Mouse (Mus musculus): ENCODE measurements around the gene Cdk7. TPM values are rescaled to one million over a fixed set of nuclear protein-coding genes. Genes with fewer than 3 reads are reported as not detected.
A peak's percentile ranks its signal among the peaks of the same experiment; 100 is the strongest.

Cdk7 gene
- polyA plus RNA-seq, 1 experiment from 2014 or later: 70.2 TPM

GRCm38 (mm10) chr13:100687513-100687912, 43.2 kb downstream of the Cdk7 start:
- H3K27ac ChIP-seq (replicated peaks in 1 of 2; ENCODE audit: control insufficient read depth in 1 of 2, insufficient read depth in 1 of 2, low read depth in 2 of 2, low read length in 2 of 2): no peak overlapping the region
- 54% methylated on average over 7 of the region's 7 CpGs for WGBS
- no peak overlapping the region for H3K4me3 ChIP-seq (ENCODE audit: control insufficient read depth in 1 of 2, insufficient read depth in 1 of 2, low read depth in 1 of 2, low read length in 2 of 2)
- no peak for ATAC-seq (ENCODE audit: insufficient number of reproducible peaks, insufficient read depth, low FRiP score, low read depth)
- no peaks in the 10 kb centered on the region for H3K4me1 ChIP-seq (ENCODE audit: control insufficient read depth in 2 of 2, insufficient read depth in 2 of 2, low read length in 2 of 2)
- no peak overlapping the region for H3K4me2 ChIP-seq (ENCODE audit: low read length)
- H3K36me3 ChIP-seq (ENCODE audit: control insufficient read depth, insufficient read depth, low read length): 0 out of 2 replicates have a peak, but pooled peaks cover 10% of the 10 kb centered on the region
- no peaks in the 10 kb centered on the region for H3K9me3 ChIP-seq (ENCODE audit: control insufficient read depth, low read length)
- H3K9ac ChIP-seq (ENCODE audit: low read length): no peak overlapping the region
- H3K27me3 ChIP-seq (ENCODE audit: control insufficient read depth, insufficient read depth, low read length): no peaks in the 10 kb centered on the region

GRCm38 (mm10) chr13:100684355-100684754, 46.4 kb downstream of the Cdk7 start:
- no peak for ATAC-seq (ENCODE audit: insufficient number of reproducible peaks, insufficient read depth, low FRiP score, low read depth)
- H3K4me1 ChIP-seq (ENCODE audit: control insufficient read depth in 2 of 2, insufficient read depth in 2 of 2, low read length in 2 of 2): no peaks in the 10 kb centered on the region
- whole genome bisulfite sequencing: 67% methylated on average over 2 of the region's 2 CpGs
- no peak overlapping the region for H3K27ac ChIP-seq (replicated peaks in 1 of 2; ENCODE audit: control insufficient read depth in 1 of 2, insufficient read depth in 1 of 2, low read depth in 2 of 2, low read length in 2 of 2)
- H3K4me3 ChIP-seq (ENCODE audit: control insufficient read depth in 1 of 2, insufficient read depth in 1 of 2, low read depth in 1 of 2, low read length in 2 of 2): no peak overlapping the region
- no peaks in the 10 kb centered on the region for H3K27me3 ChIP-seq (ENCODE audit: control insufficient read depth, insufficient read depth, low read length)
- peaks cover 7% of the 10 kb centered on the region; the same call in 1 of the 2 replicates for H3K36me3 ChIP-seq (ENCODE audit: control insufficient read depth, insufficient read depth, low read length)
- no peak overlapping the region for H3K9ac ChIP-seq (ENCODE audit: low read length)
- H3K4me2 ChIP-seq (ENCODE audit: low read length): no peak overlapping the region
- no peaks in the 10 kb centered on the region for H3K9me3 ChIP-seq (ENCODE audit: control insufficient read depth, low read length)

- 76% methylated on average over 2 of the region's 2 CpGs for WGBS
- Histone ChIP-seq H3K4me1 (ENCODE audit: control insufficient read depth in 2 of 2, insufficient read depth in 2 of 2, low read length in 2 of 2) (no peaks in the 10 kb centered on the region), H3K9ac (ENCODE audit: low read length) (no peak overlapping the region), H3K36me3 (ENCODE audit: control insufficient read depth, insufficient read depth, low read length) (peaks cover 10% of the 10 kb centered on the region; the same call in 1 of the 2 replicates), H3K9me3 (ENCODE audit: control insufficient read depth, low read length) (no peaks in the 10 kb centered on the region), H3K27ac (replicated peaks in 1 of 2; ENCODE audit: control insufficient read depth in 1 of 2, insufficient read depth in 1 of 2, low read depth in 2 of 2, low read length in 2 of 2) (no peak overlapping the region), H3K4me3 (ENCODE audit: control insufficient read depth in 1 of 2, insufficient read depth in 1 of 2, low read depth in 1 of 2, low read length in 2 of 2) (no peak overlapping the region), H3K27me3 (ENCODE audit: control insufficient read depth, insufficient read depth, low read length) (no peaks in the 10 kb centered on the region), H3K4me2 (ENCODE audit: low read length) (no peak overlapping the region)
- ATAC-seq (ENCODE audit: insufficient number of reproducible peaks, insufficient read depth, low FRiP score, low read depth): no peak
Measured at GRCm38 (mm10) chr13:100682837-100683236, 47.9 kb downstream of the Cdk7 start.

GRCm38 (mm10) chr13:100681615-100682014, 49.1 kb downstream of the Cdk7 start:
- H3K27me3 ChIP-seq (ENCODE audit: control insufficient read depth, insufficient read depth, low read length): no peaks in the 10 kb centered on the region
- no peak overlapping the region for H3K27ac ChIP-seq (replicated peaks in 1 of 2; ENCODE audit: control insufficient read depth in 1 of 2, insufficient read depth in 1 of 2, low read depth in 2 of 2, low read length in 2 of 2)
- H3K9ac ChIP-seq (ENCODE audit: low read length): no peak overlapping the region
- 78% methylated on average over 8 of the region's 8 CpGs for WGBS
- no peaks in the 10 kb centered on the region for H3K9me3 ChIP-seq (ENCODE audit: control insufficient read depth, low read length)
- ATAC-seq (ENCODE audit: insufficient number of reproducible peaks, insufficient read depth, low FRiP score, low read depth): no peak
- no peaks in the 10 kb centered on the region for H3K4me1 ChIP-seq (ENCODE audit: control insufficient read depth in 2 of 2, insufficient read depth in 2 of 2, low read length in 2 of 2)
- H3K4me2 ChIP-seq (ENCODE audit: low read length): no peak overlapping the region
- peaks cover 10% of the 10 kb centered on the region; the same call in 1 of the 2 replicates for H3K36me3 ChIP-seq (ENCODE audit: control insufficient read depth, insufficient read depth, low read length)
- H3K4me3 ChIP-seq (ENCODE audit: control insufficient read depth in 1 of 2, insufficient read depth in 1 of 2, low read depth in 1 of 2, low read length in 2 of 2): no peak overlapping the region

- Histone ChIP-seq H3K36me3 (ENCODE audit: control insufficient read depth, insufficient read depth, low read length) (0 out of 2 replicates have a peak, but pooled peaks cover 3% of the 10 kb centered on the region), H3K27me3 (ENCODE audit: control insufficient read depth, insufficient read depth, low read length) (no peaks in the 10 kb centered on the region), H3K9ac (ENCODE audit: low read length) (no peak overlapping the region), H3K27ac (replicated peaks in 1 of 2; ENCODE audit: control insufficient read depth in 1 of 2, insufficient read depth in 1 of 2, low read depth in 2 of 2, low read length in 2 of 2) (no peak overlapping the region), H3K4me1 (ENCODE audit: control insufficient read depth in 2 of 2, insufficient read depth in 2 of 2, low read length in 2 of 2) (no peaks in the 10 kb centered on the region), H3K4me3 (ENCODE audit: control insufficient read depth in 1 of 2, insufficient read depth in 1 of 2, low read depth in 1 of 2, low read length in 2 of 2) (no peak overlapping the region), H3K9me3 (ENCODE audit: control insufficient read depth, low read length) (no peaks in the 10 kb centered on the region), H3K4me2 (ENCODE audit: low read length) (no peak overlapping the region)
- 82% methylated on average over 15 of the region's 15 CpGs for WGBS
- no peak for ATAC-seq (ENCODE audit: insufficient number of reproducible peaks, insufficient read depth, low FRiP score, low read depth)
Measured at GRCm38 (mm10) chr13:100675936-100676635, 54.7 kb downstream of the Cdk7 start.

- Histone ChIP-seq H3K4me1 (ENCODE audit: control insufficient read depth in 2 of 2, insufficient read depth in 2 of 2, low read length in 2 of 2) (peaks cover 0 to 4% of the 10 kb centered on the region in 2 experiments; a peak in 1 of 4 replicates), H3K27me3 (ENCODE audit: control insufficient read depth, insufficient read depth, low read length) (no peaks in the 10 kb centered on the region), H3K36me3 (ENCODE audit: control insufficient read depth, insufficient read depth, low read length) (peaks cover 16% of the 10 kb centered on the region), H3K9me3 (ENCODE audit: control insufficient read depth, low read length) (no peaks in the 10 kb centered on the region), H3K9ac (ENCODE audit: low read length) (peak overlapping the region; percentile 82), H3K4me3 (ENCODE audit: control insufficient read depth in 1 of 2, insufficient read depth in 1 of 2, low read depth in 1 of 2, low read length in 2 of 2) (peak overlapping the region; percentile 68 to 89; a peak in 3 of 4 replicates), H3K27ac (replicated peaks in 1 of 2; ENCODE audit: control insufficient read depth in 1 of 2, insufficient read depth in 1 of 2, low read depth in 2 of 2, low read length in 2 of 2) (peak overlapping the region in 1 of 2 experiments; percentile 58; a peak in 1 of 4 replicates), H3K4me2 (ENCODE audit: low read length) (peak overlapping the region; percentile 74)
- no peak for ATAC-seq (ENCODE audit: insufficient number of reproducible peaks, insufficient read depth, low FRiP score, low read depth)
- 52% methylated on average over 9 of the region's 9 CpGs for WGBS
Measured at GRCm38 (mm10) chr13:100670181-100670741, 60.5 kb downstream of the Cdk7 start.

- Histone ChIP-seq H3K27me3 (ENCODE audit: control insufficient read depth, insufficient read depth, low read length) (no peaks in the 10 kb centered on the region), H3K27ac (replicated peaks in 1 of 2; ENCODE audit: control insufficient read depth in 1 of 2, insufficient read depth in 1 of 2, low read depth in 2 of 2, low read length in 2 of 2) (peak within 1 kb of the TSS; percentile 49 to 58; a peak in 3 of 4 replicates), H3K36me3 (ENCODE audit: control insufficient read depth, insufficient read depth, low read length) (peaks cover 19% of the 10 kb centered on the region), H3K4me3 (ENCODE audit: control insufficient read depth in 1 of 2, insufficient read depth in 1 of 2, low read depth in 1 of 2, low read length in 2 of 2) (peak within 1 kb of the TSS; percentile 68 to 89), H3K9me3 (ENCODE audit: control insufficient read depth, low read length) (no peaks in the 10 kb centered on the region), H3K9ac (ENCODE audit: low read length) (peak within 1 kb of the TSS; percentile 82), H3K4me2 (ENCODE audit: low read length) (peak within 1 kb of the TSS; percentile 74), H3K4me1 (ENCODE audit: control insufficient read depth in 2 of 2, insufficient read depth in 2 of 2, low read length in 2 of 2) (peaks cover 0 to 4% of the 10 kb centered on the region in 2 experiments; a peak in 1 of 4 replicates)
- WGBS: under 1% methylated on average over 44 of the region's 44 CpGs
- ATAC-seq (ENCODE audit: insufficient number of reproducible peaks, insufficient read depth, low FRiP score, low read depth): peak; percentile 57
Measured at GRCm38 (mm10) chr13:100669291-100670022, 61.3 kb downstream of the Cdk7 start, which contains the start of gene Ccdc125. Gene Ccdc125 (plus strand): TSS chr13:100669717.

All from heart, embryonic 14.5 days (tissue).